Mouse (Mus musculus) heart, embryonic 16.5 days (tissue): ENCODE results near the gene Dzip1. TPM values are rescaled to one million over a fixed set of nuclear protein-coding genes. Genes with fewer than 3 reads are reported as not detected.

Source experiments
- ATAC-seq: fragments of 200-750 bp; cut with Nextera tagmentation; replicated peaks from 2 replicates; pipeline ENCODE4 v1.8.0; 2017; ENCODE audit warnings: moderate number of reproducible peaks; ENCODE audit not compliant: insufficient read depth, low FRiP score; ENCODE audit errors: extremely low read depth
- H3K27ac ChIP-seq: fragments of 300-500 bp; sonication (generic); 2 replicates; pipeline ENCODE4 v1.5.1; 2014; ENCODE audit warnings: mild to moderate bottlenecking, low read length, control low read depth, moderate library complexity
- H3K27me3 ChIP-seq: fragments of 300-500 bp; sonication (generic); 2 replicates; pipeline ENCODE4 v1.6.1; 2014; ENCODE audit warnings: low read length, mixed read lengths; ENCODE audit not compliant: control insufficient read depth, insufficient read depth
- H3K36me3 ChIP-seq: fragments of 300-500 bp; sonication (generic); 2 replicates; pipeline ENCODE4 v1.6.1; 2014; ENCODE audit not compliant: control insufficient read depth, insufficient read depth
- H3K4me1 ChIP-seq: fragments of 300-500 bp; sonication (generic); 2 replicates; pipeline ENCODE4 v1.6.1; 2014; ENCODE audit warnings: low read length, mixed read lengths; ENCODE audit not compliant: control insufficient read depth, insufficient read depth
- H3K4me2 ChIP-seq: fragments of 300-500 bp; sonication (generic); 2 replicates; pipeline ENCODE4 v1.6.1; 2014; ENCODE audit warnings: low read depth, mild to moderate bottlenecking, control low read depth, low read length
- H3K4me3 ChIP-seq: fragments of 300-500 bp; sonication (generic); 2 replicates; pipeline ENCODE4 v1.5.1; 2014; ENCODE audit warnings: mild to moderate bottlenecking, control low read depth, low read length
- H3K9ac ChIP-seq: fragments of 300-500 bp; sonication (generic); 2 replicates; pipeline ENCODE4 v1.6.1; 2014; ENCODE audit warnings: low read length, control low read depth
- H3K9me3 ChIP-seq: fragments of 300-500 bp; sonication (generic); replicated peaks from 2 replicates; pipeline ENCODE4 v1.6.1; 2016; ENCODE audit warnings: low read length; ENCODE audit not compliant: control insufficient read depth
- WGBS: fragments of 180-500 bp; shearing (Covaris S2); extraction: QIAGEN DNeasy Blood & Tissue Kit; methylation state at CpG from one replicate; pipeline ENCODE4 v1.1.7; 2014; 5-methylcytosine and 5-hydroxymethylcytosine counted together
- polyA plus RNA-seq: library from polyadenylated mRNA; unstranded; fragments of >200 nt; fragmentation: Nextera tagmentation; extraction: Ambion mirVana; gene quantifications from 2 replicates; pipeline ENCODE4 v1.2.1, GENCODE M21; 2015

The Dzip1 gene
- polyA plus RNA-seq, 1 experiment from 2014 or later, result 5.0 TPM

DNA sequence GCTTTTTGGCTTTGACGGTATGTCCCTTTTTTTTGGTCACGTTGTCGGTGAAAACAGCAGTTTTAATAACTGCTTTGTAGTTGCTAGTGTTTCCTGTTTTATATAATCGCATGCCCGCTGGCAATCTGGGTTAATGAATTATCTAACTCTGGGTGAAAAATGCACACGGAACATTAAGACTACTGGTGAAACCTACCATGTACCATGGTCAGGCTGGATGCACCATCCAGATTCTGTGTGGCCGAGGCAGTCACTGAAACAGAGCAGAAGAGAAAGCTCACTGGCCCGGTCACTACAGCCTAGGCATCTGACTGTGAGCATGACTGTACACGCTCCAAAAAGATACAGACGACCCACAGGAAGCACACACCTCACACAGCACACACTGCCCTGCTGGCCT lies 29.6 kb downstream of the Dzip1 start:
- H3K9me3 ChIP-seq, result no peaks in the 10 kb centered on the region
- ATAC-seq, result no peak
- H3K27me3 ChIP-seq, result no peaks in the 10 kb centered on the region
- no peak overlapping the region for H3K27ac ChIP-seq
- 88% methylated on average over 10 of the region's 10 CpGs for WGBS
- H3K4me1 ChIP-seq, result no peaks in the 10 kb centered on the region
- no peak overlapping the region for H3K4me3 ChIP-seq
- H3K36me3 ChIP-seq, result peaks cover 17% of the 10 kb centered on the region
- no peak overlapping the region for H3K9ac ChIP-seq
- H3K4me2 ChIP-seq, result no peak overlapping the region

DNA sequence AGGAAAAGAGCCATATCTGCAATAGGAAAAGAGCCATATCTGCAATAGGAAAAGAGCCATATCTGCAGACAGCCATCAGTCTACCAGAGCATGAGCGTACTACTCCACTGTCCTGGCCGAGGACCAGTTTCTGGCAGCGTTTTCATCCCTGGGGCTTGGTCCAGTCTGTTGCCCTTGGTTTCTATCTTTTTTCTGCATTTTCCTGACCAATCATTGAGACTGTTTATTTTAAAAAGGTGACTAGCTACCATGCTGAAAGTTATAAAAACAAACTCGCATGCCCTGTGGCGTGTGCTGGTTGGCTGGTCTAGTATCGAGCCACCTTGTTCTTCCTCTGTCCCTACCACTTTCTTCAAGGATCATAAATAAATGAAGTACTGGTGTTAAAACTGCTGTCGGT lies 30.0 kb downstream of the Dzip1 start:
- ATAC-seq, result no peak
- no peak overlapping the region for H3K4me3 ChIP-seq
- H3K27me3 ChIP-seq, result no peaks in the 10 kb centered on the region
- no peak overlapping the region for H3K27ac ChIP-seq
- peaks cover 13% of the 10 kb centered on the region; the same call in 1 of the 2 replicates for H3K36me3 ChIP-seq
- H3K4me1 ChIP-seq, result no peaks in the 10 kb centered on the region
- 77% methylated on average over 7 of the region's 7 CpGs for WGBS
- H3K4me2 ChIP-seq, result no peak overlapping the region
- no peak overlapping the region for H3K9ac ChIP-seq
- no peaks in the 10 kb centered on the region for H3K9me3 ChIP-seq

DNA sequence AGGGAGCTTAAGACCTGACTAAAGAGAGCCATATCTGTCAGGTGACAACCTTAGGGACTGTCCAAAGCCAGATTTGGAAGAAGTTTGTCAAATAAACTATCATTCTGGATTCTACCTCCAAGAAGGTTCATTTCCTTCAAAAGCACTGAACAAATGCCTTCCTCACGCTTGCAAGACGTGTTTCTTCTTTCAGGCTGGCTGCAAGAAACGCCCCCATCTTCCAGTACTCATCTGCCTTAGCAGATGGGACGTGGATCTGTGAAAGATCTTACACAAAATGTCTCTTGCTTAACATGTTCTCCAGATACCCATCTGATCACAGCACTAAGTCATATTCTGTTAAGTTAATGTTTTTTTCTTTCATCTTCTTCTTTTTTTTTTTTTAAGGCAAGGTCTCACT lies 35.2 kb downstream of the Dzip1 start:
- H3K4me2 ChIP-seq, result no peak overlapping the region
- no peak for ATAC-seq
- no peak overlapping the region for H3K4me3 ChIP-seq
- no peaks in the 10 kb centered on the region for H3K9me3 ChIP-seq
- H3K27me3 ChIP-seq, result no peaks in the 10 kb centered on the region
- H3K27ac ChIP-seq, result no peak overlapping the region
- H3K4me1 ChIP-seq, result no peaks in the 10 kb centered on the region
- H3K9ac ChIP-seq, result no peak overlapping the region
- 87% methylated on average over 4 of the region's 4 CpGs for WGBS
- peaks cover 5% of the 10 kb centered on the region for H3K36me3 ChIP-seq

DNA sequence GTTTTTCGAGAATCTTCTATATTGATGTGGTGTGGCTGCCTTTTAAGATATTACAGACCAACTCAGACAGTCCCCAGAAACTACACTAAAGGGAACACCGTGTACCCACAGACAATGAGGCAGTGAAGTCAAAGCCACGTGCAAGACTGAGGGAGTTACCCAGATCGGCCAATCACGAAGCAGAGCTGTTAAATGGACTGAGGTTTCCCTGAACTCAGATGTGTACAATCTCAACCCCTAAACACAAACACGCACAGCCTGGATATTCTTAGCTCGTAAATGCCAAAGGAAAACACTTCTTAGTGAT lies 41.1 kb downstream of the Dzip1 start:
- ATAC-seq, result no peak; the same call in 1 of the 2 replicates

DNA sequence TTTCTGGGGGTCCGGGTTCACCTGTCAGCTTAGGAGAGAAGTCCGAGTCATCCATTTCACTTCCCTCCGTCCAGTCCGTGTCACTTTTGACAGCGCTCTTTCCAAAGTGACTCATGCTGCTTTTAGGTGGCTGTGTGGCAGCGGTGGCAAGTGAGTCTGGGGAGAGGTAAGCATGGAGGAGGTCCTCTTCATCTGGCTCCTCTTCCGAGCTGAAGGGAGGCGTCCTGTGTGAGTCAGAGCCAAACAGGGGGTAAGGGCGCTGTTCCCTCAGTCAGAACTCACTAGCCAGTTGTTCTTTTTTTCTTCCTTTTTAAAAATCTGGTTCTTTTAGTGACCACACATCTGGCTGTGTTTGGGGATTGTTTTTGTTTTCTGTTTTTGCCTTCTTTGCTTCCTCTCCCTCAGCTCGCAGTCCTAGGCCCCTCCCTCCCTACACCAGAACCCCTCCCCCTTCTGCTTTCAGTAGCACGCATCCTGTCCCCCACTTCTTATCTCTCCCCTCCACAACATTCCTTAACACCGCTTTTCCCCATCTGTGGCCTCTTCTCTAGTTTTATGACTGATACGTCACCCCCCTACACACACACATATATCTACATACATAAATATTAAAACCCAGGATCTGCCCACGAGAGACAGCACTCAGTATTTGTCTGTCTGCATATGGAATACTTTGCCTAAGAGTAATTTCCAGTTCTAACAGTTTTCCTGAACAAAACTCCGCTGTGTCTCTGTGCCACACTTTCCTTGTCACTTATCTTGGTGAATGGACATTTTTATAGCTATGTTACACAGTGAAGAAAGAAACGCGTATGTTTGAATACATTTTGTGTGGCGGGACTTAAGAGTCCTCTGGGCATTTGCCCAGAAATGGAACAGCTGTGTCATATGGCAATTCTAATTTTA lies 41.7 kb downstream of the Dzip1 start:
- no peak; the same call in 1 of the 2 replicates for ATAC-seq

More for the DNA sequence above, 41.1 kb downstream of the Dzip1 start:
- Histone ChIP-seq H3K27me3 (no peaks in the 10 kb centered on the region), H3K9ac (no peak overlapping the region), H3K4me3 (no peak overlapping the region), H3K9me3 (no peaks in the 10 kb centered on the region), H3K4me1 (peaks cover 7% of the 10 kb centered on the region), H3K27ac (peak overlapping the region; percentile 43; the same call in 1 of the 2 replicates), H3K36me3 (peaks cover 13% of the 10 kb centered on the region), H3K4me2 (no peak overlapping the region)
- WGBS, result 59% methylated on average over 7 of the region's 7 CpGs

DNA sequence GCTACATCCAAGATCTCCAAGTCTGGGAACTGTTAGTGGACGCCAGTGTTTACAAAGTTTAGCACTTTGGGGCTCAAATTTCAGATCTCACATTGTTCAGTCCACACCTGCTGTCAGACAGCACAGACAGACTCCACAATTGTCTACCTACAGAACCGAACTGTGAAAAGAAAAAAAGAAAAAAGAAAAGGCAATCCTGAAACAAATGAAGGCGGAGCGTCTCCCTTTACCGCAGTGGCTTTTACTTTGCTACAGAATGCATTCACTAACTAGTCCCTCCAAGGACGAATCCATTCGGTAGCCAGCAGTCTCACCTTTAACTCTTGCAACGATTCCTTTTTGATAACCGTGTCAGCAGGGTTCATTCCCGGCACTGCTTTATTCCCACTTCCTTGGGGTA lies 44.6 kb downstream of the Dzip1 start:
- no peak for ATAC-seq
- Histone ChIP-seq H3K27me3 (no peaks in the 10 kb centered on the region), H3K4me3 (no peak overlapping the region), H3K36me3 (peaks cover 19% of the 10 kb centered on the region), H3K4me2 (no peak overlapping the region), H3K27ac (no peak overlapping the region), H3K9ac (no peak overlapping the region), H3K9me3 (no peaks in the 10 kb centered on the region), H3K4me1 (peaks cover 7% of the 10 kb centered on the region)
- 83% methylated on average over 10 of the region's 10 CpGs for WGBS

More for the DNA sequence above, 41.7 kb downstream of the Dzip1 start:
- 60% methylated on average over 18 of the region's 18 CpGs for WGBS
- H3K4me1 ChIP-seq, result peaks cover 7% of the 10 kb centered on the region
- peak overlapping the region; percentile 16; the same call in 1 of the 2 replicates for H3K4me2 ChIP-seq
- no peaks in the 10 kb centered on the region for H3K27me3 ChIP-seq
- H3K4me3 ChIP-seq, result no peak overlapping the region
- H3K36me3 ChIP-seq, result peaks cover 15% of the 10 kb centered on the region
- H3K9me3 ChIP-seq, result no peaks in the 10 kb centered on the region
- no peak overlapping the region for H3K9ac ChIP-seq
- peak overlapping the region; percentile 43; the same call in 1 of the 2 replicates for H3K27ac ChIP-seq

DNA sequence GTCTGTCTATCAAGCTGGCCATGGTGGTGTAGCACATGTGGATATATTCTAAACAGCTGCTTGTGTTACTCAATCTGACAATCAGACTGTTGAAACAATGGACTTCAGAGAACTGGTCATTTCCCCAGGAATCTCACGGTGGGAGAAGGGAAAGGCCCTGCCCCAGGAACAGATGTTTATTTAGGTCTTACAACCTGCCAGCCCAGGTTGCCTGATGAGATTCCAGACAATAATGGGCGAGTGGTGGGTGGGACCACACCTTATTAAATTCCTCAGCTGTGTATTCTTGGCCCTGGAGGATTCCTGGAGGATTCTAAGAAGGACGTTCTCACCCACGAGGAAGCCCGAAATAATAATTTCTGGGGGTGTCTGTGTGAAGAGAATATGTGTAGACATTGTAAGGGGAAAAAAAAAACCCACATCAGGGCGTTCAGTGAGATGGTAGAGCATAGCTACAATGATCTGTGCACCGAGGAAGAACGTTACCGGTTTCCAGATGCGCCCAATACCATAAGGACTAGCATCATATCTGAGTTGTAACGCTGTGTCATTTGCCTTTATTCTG lies 46.8 kb downstream of the Dzip1 start:
- no peaks in the 10 kb centered on the region for H3K4me1 ChIP-seq
- H3K4me3 ChIP-seq, result no peak overlapping the region
- H3K4me2 ChIP-seq, result no peak overlapping the region
- 85% methylated on average over 11 of the region's 11 CpGs for WGBS
- H3K27ac ChIP-seq, result no peak overlapping the region
- no peak overlapping the region for H3K9ac ChIP-seq
- no peak for ATAC-seq
- peaks cover 14% of the 10 kb centered on the region for H3K36me3 ChIP-seq
- H3K27me3 ChIP-seq, result no peaks in the 10 kb centered on the region
- no peaks in the 10 kb centered on the region for H3K9me3 ChIP-seq

DNA sequence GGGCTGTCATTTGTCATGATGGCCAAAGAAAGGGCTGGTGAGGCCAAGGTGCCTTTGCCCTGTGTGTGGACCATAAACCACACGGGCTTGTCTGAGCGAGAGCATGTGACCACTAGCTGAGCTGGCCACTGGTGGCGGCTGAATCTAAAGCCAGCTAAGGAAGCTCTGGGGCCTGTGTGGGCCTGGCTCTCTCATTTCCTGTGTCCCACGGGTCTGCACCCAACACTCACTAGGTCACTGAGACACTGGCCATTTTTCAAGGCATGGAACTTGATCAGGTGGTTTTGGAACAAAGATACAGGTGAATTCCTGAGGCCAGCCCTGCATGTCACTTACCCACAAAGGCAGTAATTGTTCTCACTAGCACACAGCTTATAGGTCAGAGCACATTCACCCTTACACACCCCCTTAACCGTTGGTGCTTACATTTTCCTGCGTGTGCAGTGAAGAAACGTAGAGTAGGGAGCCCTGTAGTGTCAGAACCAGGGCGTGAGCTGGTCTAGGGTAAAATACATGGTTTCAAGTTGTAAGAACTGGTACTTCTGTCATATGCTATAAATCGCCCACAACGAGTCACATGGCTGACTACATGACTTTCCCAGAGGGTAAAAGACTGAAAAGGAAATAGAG lies 50.4 kb downstream of the Dzip1 start:
- Histone ChIP-seq H3K9ac (no peak overlapping the region), H3K27ac (no peak overlapping the region), H3K4me1 (no peaks in the 10 kb centered on the region), H3K27me3 (no peaks in the 10 kb centered on the region), H3K9me3 (no peaks in the 10 kb centered on the region), H3K4me2 (no peak overlapping the region), H3K36me3 (peaks cover 6% of the 10 kb centered on the region), H3K4me3 (no peak overlapping the region)
- ATAC-seq, result no peak
- WGBS, result 79% methylated on average over 10 of the region's 10 CpGs

DNA sequence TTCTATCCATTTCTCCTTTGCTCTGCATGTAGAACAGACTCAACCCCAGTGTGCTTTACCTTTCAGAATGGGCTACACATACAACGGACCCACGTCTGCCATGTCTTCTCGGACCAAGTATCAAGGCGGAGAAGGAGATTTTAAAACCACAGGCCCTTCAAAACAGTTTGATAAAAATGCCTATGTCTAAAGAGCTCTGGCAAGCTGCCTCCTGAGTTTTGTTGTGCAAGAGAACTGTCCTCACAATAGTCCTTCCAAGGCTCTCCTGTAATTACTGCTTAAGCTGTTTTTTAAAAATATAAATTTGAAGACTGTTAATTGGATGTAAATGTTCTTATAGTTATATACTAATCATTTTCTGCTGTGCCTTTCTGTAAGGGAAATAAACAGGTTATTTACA lies 51.1 kb downstream of the Dzip1 start:
- ATAC-seq, result no peak
- H3K27me3 ChIP-seq, result no peaks in the 10 kb centered on the region
- H3K4me1 ChIP-seq, result no peaks in the 10 kb centered on the region
- H3K9ac ChIP-seq, result no peak overlapping the region
- 91% methylated on average over 4 of the region's 4 CpGs for WGBS
- H3K9me3 ChIP-seq, result no peaks in the 10 kb centered on the region
- no peak overlapping the region for H3K27ac ChIP-seq
- H3K4me2 ChIP-seq, result no peak overlapping the region
- peaks cover 6% of the 10 kb centered on the region; the same call in 1 of the 2 replicates for H3K36me3 ChIP-seq
- H3K4me3 ChIP-seq, result no peak overlapping the region
